Mouse (Mus musculus) embryonic fibroblast, embryonic 13.5 days (primary cell): ENCODE measurements around the gene Chat.

ENCODE experiments used
- CTCF ChIP-seq: IDR thresholded peaks from 2 replicates; pipeline ENCODE4 v1.5.1; 2011; ENCODE audit warnings: mild to moderate bottlenecking, control low read depth, low read length, moderate library complexity, borderline replicate concordance; ENCODE audit not compliant: insufficient read depth
- POLR2A ChIP-seq: IDR thresholded peaks from 2 replicates; pipeline ENCODE4 v1.6.1; 2011; ENCODE audit warnings: low read depth, mild to moderate bottlenecking, control low read depth, low read length, moderate library complexity

DNA sequence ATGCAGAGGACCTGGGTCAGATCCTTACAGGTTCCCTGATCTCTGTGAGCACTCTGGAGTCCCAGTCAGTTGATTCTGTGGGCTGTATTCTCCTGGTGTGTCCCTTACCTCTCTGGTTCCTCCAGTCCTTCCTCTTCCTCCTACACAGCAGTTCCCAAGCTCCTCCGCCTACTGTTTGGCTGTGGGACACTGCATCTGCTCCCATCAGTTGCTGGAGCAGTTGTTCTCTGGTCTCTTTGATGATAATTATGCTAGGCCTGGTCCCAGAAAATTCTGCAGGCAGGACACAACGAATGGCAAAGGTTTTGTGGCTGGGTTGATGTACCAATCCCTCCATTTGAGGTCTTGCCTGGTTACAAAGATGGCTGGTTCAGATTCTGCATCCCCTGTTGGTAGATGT, 35.5 kb upstream of the Chat start:
- TF ChIP-seq CTCF (no peak), POLR2A (no peak)
